Mouse (Mus musculus) liver, embryonic 13.5 days (tissue): Measurements from ENCODE around the gene Rilpl1. TPM values are rescaled to one million over a fixed set of nuclear protein-coding genes. Genes with fewer than 3 reads are reported as not detected.
"Not testable (repeated sequence)": the region's sequence is repeated elsewhere in the genome, so short reads cannot be mapped to it uniquely, and the experiment has no call there.

Source experiments
- ATAC-seq: fragments of 200-750 bp; cut with Nextera tagmentation; 2 replicates; pipeline ENCODE4 v1.8.0; 2017; ENCODE audit warnings: low read depth, mild to moderate bottlenecking, moderate number of reproducible peaks, moderate library complexity
- DNase-seq: peaks from one replicate; pipeline ENCODE4 v3.0.0; 2022
- H3K27ac ChIP-seq: fragments of 300-500 bp; sonication (generic); 2 replicates; pipeline ENCODE4 v1.5.1; 2015; ENCODE audit warnings: moderate library complexity, mild to moderate bottlenecking, inconsistent platforms
- H3K27me3 ChIP-seq: fragments of 300-500 bp; sonication (generic); 2 replicates; pipeline ENCODE4 v1.6.1; 2015; ENCODE audit warnings: mild to moderate bottlenecking, inconsistent platforms
- H3K36me3 ChIP-seq: fragments of 300-500 bp; sonication (generic); 2 replicates; pipeline ENCODE4 v1.6.1; 2015; ENCODE audit warnings: mild to moderate bottlenecking, inconsistent platforms
- H3K4me1 ChIP-seq: fragments of 300-500 bp; sonication (generic); replicated peaks from 2 replicates; pipeline ENCODE4 v1.6.1; 2015; ENCODE audit warnings: inconsistent platforms
- H3K4me2 ChIP-seq: fragments of 300-500 bp; sonication (generic); 2 replicates; pipeline ENCODE4 v1.6.1; 2015; ENCODE audit warnings: inconsistent platforms, mild to moderate bottlenecking, moderate library complexity
- H3K4me3 ChIP-seq: fragments of 300-500 bp; sonication (generic); replicated peaks from 2 replicates; pipeline ENCODE4 v1.5.1; 2015; ENCODE audit warnings: mild to moderate bottlenecking, inconsistent platforms
- H3K9ac ChIP-seq: fragments of 300-500 bp; sonication (generic); 2 replicates; pipeline ENCODE4 v1.6.1; 2015; ENCODE audit warnings: mild to moderate bottlenecking, inconsistent platforms
- H3K9me3 ChIP-seq: fragments of 300-500 bp; sonication (generic); replicated peaks from 2 replicates; pipeline ENCODE4 v1.6.1; 2016; ENCODE audit warnings: inconsistent platforms
- WGBS: fragments of 180-500 bp; shearing (Covaris S2); methylation state at CpG from one replicate; pipeline ENCODE4 v1.1.7; 2015; ENCODE audit not compliant: insufficient replicate concordance; 5-methylcytosine and 5-hydroxymethylcytosine counted together
- polyA plus RNA-seq: library from polyadenylated mRNA; unstranded; fragments of >200 nt; fragmentation: Nextera tagmentation; extraction: Ambion mirVana; gene quantifications from 2 replicates; pipeline ENCODE4 v1.2.1, GENCODE M21; 2015

Gene Rilpl1
- polyA plus RNA-seq, 1 experiment from 2014 or later = 1.9 TPM

DNA sequence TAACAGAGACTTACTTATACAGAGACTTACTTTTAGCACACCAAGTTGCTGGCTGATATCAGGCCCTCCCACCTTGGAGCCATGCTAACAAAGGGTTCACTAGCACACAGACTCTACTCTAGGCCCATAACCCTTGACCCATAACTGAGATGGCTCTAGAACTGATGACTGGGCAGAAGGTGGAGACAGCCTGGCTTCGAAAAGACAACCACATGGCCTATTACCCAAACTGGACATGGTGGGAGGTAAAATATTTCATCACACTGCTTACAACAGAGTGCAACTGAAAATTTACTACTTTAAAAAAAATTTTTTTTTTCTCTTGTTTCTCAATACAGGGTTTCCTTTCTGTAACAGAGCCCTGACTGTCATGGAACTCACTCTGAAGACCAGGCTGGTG lies 63.4 kb downstream of the Rilpl1 start:
- no peaks in the 10 kb centered on the region for H3K27me3 ChIP-seq
- no peak overlapping the region for H3K4me2 ChIP-seq
- ATAC-seq (no peak), DNase-seq (no peak)
- H3K4me3 ChIP-seq = no peak overlapping the region
- no peak overlapping the region for H3K27ac ChIP-seq
- WGBS = 86% methylated on average over 1 of the region's 1 CpGs
- no peaks in the 10 kb centered on the region for H3K4me1 ChIP-seq
- no peaks in the 10 kb centered on the region for H3K9me3 ChIP-seq
- peaks cover 32% of the 10 kb centered on the region for H3K36me3 ChIP-seq
- H3K9ac ChIP-seq = no peak overlapping the region

DNA sequence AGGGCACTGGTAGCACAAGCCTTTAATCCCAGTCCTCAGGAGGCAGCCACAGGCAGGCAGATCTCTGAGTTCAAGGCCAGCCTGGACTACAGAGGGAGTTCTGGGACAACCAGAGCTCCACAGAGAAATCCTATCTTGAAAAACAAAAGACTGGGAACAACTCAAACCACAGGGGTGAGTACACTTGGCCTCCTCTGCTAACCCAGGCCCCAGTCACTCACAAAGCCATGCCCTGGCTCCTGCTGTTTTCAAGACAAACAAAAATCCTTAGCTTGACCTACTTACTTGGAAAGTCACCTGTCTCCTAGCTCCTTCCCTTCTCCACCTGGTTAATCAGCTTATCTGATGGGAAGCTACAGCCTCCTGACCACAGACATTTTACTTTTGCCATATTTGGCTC lies 66.3 kb downstream of the Rilpl1 start:
- Histone ChIP-seq H3K36me3 (peaks cover 56% of the 10 kb centered on the region), H3K9ac (no peak overlapping the region), H3K9me3 (no peaks in the 10 kb centered on the region), H3K4me1 (no peaks in the 10 kb centered on the region), H3K27ac (no peak overlapping the region), H3K27me3 (no peaks in the 10 kb centered on the region), H3K4me3 (no peak overlapping the region), H3K4me2 (no peak overlapping the region)
- DNase-seq (no peak), ATAC-seq (no peak)

DNA sequence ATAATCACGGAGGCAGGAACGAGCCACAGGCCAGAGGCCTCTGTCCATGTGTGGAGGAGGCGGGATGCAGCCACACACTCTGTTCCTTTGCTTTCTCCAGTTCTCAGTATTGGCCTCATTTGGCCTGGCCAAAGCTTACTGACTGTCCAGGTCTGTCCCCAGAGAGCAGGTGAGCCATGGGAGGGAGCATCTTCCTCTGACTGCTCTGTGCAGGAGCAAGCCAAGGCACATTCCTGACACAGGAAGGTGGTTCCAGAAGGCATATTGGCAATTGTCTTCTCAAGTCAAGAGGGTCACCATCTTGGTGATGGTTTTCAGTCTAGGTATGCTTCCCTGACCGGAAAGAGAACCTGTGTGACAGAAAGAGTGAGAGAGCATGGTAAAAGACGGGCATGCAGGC lies 67.7 kb downstream of the Rilpl1 start:
- H3K27ac ChIP-seq = no peak overlapping the region
- DNase-seq = no peak
- no peak overlapping the region for H3K9ac ChIP-seq
- peaks cover 61% of the 10 kb centered on the region for H3K36me3 ChIP-seq
- no peaks in the 10 kb centered on the region for H3K4me1 ChIP-seq
- 83% methylated on average over 5 of the region's 5 CpGs for WGBS
- no peaks in the 10 kb centered on the region for H3K9me3 ChIP-seq
- H3K4me3 ChIP-seq = no peak overlapping the region
- no peaks in the 10 kb centered on the region for H3K27me3 ChIP-seq
- no peak for ATAC-seq
- H3K4me2 ChIP-seq = no peak overlapping the region

GRCm38 (mm10) chr5:124462297-124463025 lies 68.7 kb downstream of the Rilpl1 start:
- H3K36me3 ChIP-seq = peaks cover 68% of the 10 kb centered on the region

DNA sequence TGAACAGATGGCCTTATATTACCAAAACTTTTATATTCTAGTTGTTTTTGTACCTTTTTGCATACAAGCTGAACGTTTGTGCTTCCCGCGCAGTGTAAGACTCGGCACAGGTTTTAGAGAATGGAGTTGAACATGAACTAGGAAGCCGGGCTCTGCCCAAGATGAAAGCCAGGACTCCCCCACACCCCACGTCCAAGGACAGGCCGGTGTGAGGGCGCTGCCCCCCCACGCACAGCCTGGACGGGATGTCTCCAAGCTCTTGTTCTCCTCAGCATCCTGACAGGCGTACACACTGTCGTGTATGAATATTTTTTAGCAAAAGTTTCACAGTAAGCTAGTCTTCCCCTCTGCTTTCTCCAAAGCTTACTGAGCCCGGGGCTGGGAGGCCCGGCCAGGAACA lies 70.3 kb downstream of the Rilpl1 start:
- H3K4me1 ChIP-seq, H3K27ac ChIP-seq, H3K4me3 ChIP-seq, H3K9ac ChIP-seq, H3K27me3 ChIP-seq, H3K4me2 ChIP-seq, H3K9me3 ChIP-seq, ATAC-seq, DNase-seq: not testable (repeated sequence)
- H3K36me3 ChIP-seq = peaks cover 78% of the 10 kb centered on the region
- 90% methylated on average over 14 of the region's 14 CpGs for WGBS

More at GRCm38 (mm10) chr5:124462297-124463025, 68.7 kb downstream of the Rilpl1 start:
- Histone ChIP-seq H3K4me2 (no peak overlapping the region), H3K4me1 (no peaks in the 10 kb centered on the region), H3K9ac (no peak overlapping the region), H3K4me3 (no peak overlapping the region), H3K27me3 (no peaks in the 10 kb centered on the region), H3K27ac (no peak overlapping the region; the same call in 1 of the 2 replicates), H3K9me3 (no peaks in the 10 kb centered on the region)
- no peak for ATAC-seq
- 86% methylated on average over 8 of the region's 8 CpGs for WGBS
- DNase-seq = no peak

DNA sequence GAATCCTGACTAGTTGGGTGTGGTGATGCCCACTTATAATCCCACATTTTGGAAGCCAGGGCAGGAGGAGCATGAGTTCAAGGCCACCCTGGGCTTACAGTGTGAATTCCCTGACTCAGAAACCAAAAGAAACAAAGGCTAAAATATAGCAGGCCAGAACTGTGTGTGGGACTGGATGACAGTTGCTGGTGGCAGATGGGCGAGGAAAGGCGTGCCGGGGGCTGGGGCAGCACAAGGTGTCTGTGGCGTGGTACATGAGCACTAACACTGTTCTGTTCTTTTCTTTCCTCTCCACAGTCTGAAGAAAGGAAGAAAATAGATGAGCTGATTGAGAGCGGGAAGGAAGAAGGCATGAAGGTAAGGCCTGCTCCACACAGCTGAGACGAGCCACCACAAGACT lies 74.4 kb downstream of the Rilpl1 start:
- Histone ChIP-seq H3K9ac (no peak overlapping the region), H3K4me1 (peaks cover 16% of the 10 kb centered on the region), H3K4me3 (no peak overlapping the region), H3K4me2 (no peak overlapping the region), H3K27me3 (no peaks in the 10 kb centered on the region), H3K9me3 (no peaks in the 10 kb centered on the region), H3K27ac (no peak overlapping the region), H3K36me3 (peaks cover 98% of the 10 kb centered on the region)
- DNase-seq (no peak), ATAC-seq (no peak)
- WGBS = 91% methylated on average over 6 of the region's 6 CpGs

- no peak overlapping the region; the same call in 1 of the 2 replicates for H3K27ac ChIP-seq
Measured at GRCm38 (mm10) chr5:124454082-124454419, 77.1 kb downstream of the Rilpl1 start.

DNA sequence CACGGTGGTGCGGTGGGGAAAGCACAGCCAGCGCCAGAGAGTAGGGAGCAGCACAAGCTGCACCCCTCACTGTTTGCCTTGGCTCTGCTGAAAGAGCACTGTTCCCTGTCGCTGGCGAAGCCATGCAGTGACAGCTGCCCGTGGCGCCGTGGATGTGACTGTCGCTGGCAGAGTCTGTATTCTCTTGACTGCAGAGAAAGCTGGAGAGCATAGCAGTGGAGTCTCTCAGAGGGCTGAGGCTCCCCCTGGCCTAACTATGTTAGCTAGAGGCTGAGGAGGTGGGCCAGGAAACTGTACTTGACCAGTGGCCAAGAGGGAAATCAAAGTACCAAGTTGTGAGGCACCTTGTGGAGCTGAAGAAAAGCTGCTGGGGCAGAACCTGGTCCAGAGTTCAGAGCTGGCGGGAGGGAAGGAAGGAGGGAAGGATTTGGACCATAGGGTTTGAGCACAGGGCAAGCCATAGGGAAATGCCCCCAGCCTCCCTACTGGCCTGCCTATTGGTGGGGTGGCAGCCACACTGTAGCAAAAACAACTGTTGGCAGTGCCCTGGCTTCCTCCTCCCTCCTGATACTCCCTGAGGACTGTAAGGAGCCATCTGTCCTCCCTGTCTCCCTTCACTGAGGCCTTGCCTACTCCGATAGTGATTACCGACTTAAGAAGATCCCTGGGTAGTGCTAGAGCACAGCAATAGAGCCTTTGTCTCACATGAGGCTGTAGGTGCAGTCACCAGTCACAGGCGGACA lies 77.7 kb downstream of the Rilpl1 start:
- Histone ChIP-seq H3K4me1 (peaks cover 48% of the 10 kb centered on the region), H3K4me3 (no peak overlapping the region), H3K27ac (no peak overlapping the region; the same call in 1 of the 2 replicates), H3K9me3 (no peaks in the 10 kb centered on the region), H3K9ac (no peak overlapping the region; the same call in 1 of the 2 replicates), H3K27me3 (no peaks in the 10 kb centered on the region), H3K4me2 (no peak overlapping the region), H3K36me3 (peaks cover 99% of the 10 kb centered on the region)
- 89% methylated on average over 13 of the region's 13 CpGs for WGBS
- ATAC-seq (no peak), DNase-seq (no peak)

More at GRCm38 (mm10) chr5:124454082-124454419, 77.1 kb downstream of the Rilpl1 start:
- 92% methylated on average over 1 of the region's 1 CpGs for WGBS
- Histone ChIP-seq H3K9ac (no peak overlapping the region), H3K9me3 (no peaks in the 10 kb centered on the region), H3K4me2 (no peak overlapping the region), H3K36me3 (peaks cover 99% of the 10 kb centered on the region), H3K4me3 (no peak overlapping the region), H3K4me1 (peaks cover 43% of the 10 kb centered on the region), H3K27me3 (no peaks in the 10 kb centered on the region)
- no peak for DNase-seq
- ATAC-seq = no peak

- Histone ChIP-seq H3K9ac (no peak overlapping the region), H3K27ac (peak overlapping the region; percentile 14; the same call in 1 of the 2 replicates), H3K36me3 (peaks cover 99% of the 10 kb centered on the region), H3K9me3 (no peaks in the 10 kb centered on the region), H3K27me3 (no peaks in the 10 kb centered on the region), H3K4me3 (no peak overlapping the region), H3K4me2 (no peak overlapping the region), H3K4me1 (peaks cover 57% of the 10 kb centered on the region)
- no peak for ATAC-seq
- no peak for DNase-seq
- 81% methylated on average over 15 of the region's 15 CpGs for WGBS
Measured at GRCm38 (mm10) chr5:124452494-124453228, 78.5 kb downstream of the Rilpl1 start.

- WGBS = 56% methylated on average over 16 of the region's 16 CpGs
- H3K36me3 ChIP-seq = peaks cover 90% of the 10 kb centered on the region
- H3K27me3 ChIP-seq = no peaks in the 10 kb centered on the region
- peak overlapping the region; percentile 61 for H3K9ac ChIP-seq
- no peaks in the 10 kb centered on the region for H3K9me3 ChIP-seq
- peak overlapping the region; percentile 52 for H3K4me2 ChIP-seq
- peak overlapping the region; percentile 18; the same call in 1 of the 2 replicates for H3K4me3 ChIP-seq
- H3K27ac ChIP-seq = peak overlapping the region; percentile 81
- H3K4me1 ChIP-seq = peaks cover 74% of the 10 kb centered on the region
- DNase-seq (peak; percentile 26), ATAC-seq (peak; percentile 57)
Measured at GRCm38 (mm10) chr5:124450641-124451340, 80.4 kb downstream of the Rilpl1 start.

- Histone ChIP-seq H3K27ac (peak overlapping the region; percentile 81), H3K9ac (peak overlapping the region; percentile 61; the same call in 1 of the 2 replicates), H3K9me3 (no peaks in the 10 kb centered on the region), H3K4me1 (peaks cover 75% of the 10 kb centered on the region), H3K27me3 (no peaks in the 10 kb centered on the region), H3K4me2 (peak overlapping the region; percentile 52), H3K4me3 (peak overlapping the region; percentile 18; the same call in 1 of the 2 replicates), H3K36me3 (peaks cover 83% of the 10 kb centered on the region)
- ATAC-seq = no peak
- no peak for DNase-seq
- 75% methylated on average over 7 of the region's 7 CpGs for WGBS
Measured at GRCm38 (mm10) chr5:124450051-124450450, 81.1 kb downstream of the Rilpl1 start.
